Mouse (Mus musculus) adrenal gland, postnatal 0 days (tissue): ENCODE data around the gene Olfr382. TPM values are rescaled to one million over a fixed set of nuclear protein-coding genes. Genes with fewer than 3 reads are reported as not detected.

Experiments used
- polyA plus RNA-seq: library from polyadenylated mRNA; unstranded; fragments of >200 nt; fragmentation: Nextera tagmentation; extraction: Ambion mirVana; gene quantifications from 2 replicates; pipeline ENCODE4 v1.2.1, GENCODE M21; 2015

Gene Olfr382
- polyA plus RNA-seq, result not detected in 2 replicates

DNA sequence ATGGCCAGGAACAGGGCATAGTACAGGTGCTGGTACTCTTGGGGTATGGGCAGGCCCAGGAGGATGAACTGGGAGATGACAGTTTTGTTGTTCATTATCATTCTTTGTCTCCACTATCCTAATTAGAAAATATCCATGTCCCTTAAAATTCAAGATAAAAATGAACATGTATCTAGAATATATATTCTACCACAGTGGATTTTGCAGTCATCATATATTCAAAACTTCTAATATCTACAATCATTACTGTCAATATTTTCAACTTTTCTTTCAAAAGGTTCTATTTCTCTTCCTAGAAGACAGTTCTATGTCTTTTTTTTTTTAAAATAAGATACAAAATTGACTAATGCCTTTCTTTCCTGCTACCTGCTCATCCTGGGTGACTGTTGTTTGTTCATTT, at the start of gene Olfr382:
Olfr382 (minus strand) TSS at position 101 of the 400 bp plus-strand sequence.

DNA sequence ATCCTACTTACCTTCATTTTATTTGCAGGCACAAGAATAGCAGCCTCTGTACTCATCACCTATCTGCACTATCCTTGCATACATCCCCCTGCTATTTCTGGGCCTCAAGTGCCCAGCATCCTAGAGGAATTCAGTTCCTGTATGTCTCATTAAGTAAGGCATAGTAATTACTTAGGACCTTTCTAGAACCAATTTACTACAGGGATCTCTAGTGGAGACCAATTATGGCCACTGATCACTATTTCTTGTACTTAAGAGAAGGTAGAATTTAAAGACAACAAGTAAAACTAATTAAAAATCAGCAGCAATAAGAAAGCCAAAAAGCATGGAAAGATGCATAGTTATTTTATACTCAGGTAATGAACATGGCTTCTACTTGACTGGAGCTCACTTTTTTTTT, 25.5 kb downstream of the Olfr382 start, which contains the start of gene Olfr381:
Olfr381 (minus strand) TSS at position 101 of the 400 bp plus-strand sequence.

Other genes starting within 250 kb of the Olfr382 start
- gene Trpv3, start 249.8 kb downstream of the Olfr382 start, polyA plus RNA-seq, result 0.06 and 0.08 TPM in 2 replicates
- gene Aspa, start 187.6 kb downstream of the Olfr382 start, polyA plus RNA-seq, result 10.5 and 20.1 TPM in 2 replicates
- gene Gm49340, start 187.5 kb downstream of the Olfr382 start, polyA plus RNA-seq, result not detected in 2 replicates
- gene Spata22, start 187.5 kb downstream of the Olfr382 start, polyA plus RNA-seq, result 0.57 TPM in 1 of 2 replicates, not detected in the other
- gene Olfr20, start 166.4 kb downstream of the Olfr382 start, polyA plus RNA-seq, result not detected in 2 replicates
- not detected in 2 replicates for gene Olfr376, start 146.0 kb downstream of the Olfr382 start, polyA plus RNA-seq
- gene Olfr1, start 117.6 kb downstream of the Olfr382 start, polyA plus RNA-seq, result not detected in 2 replicates
- not detected in 2 replicates for gene Olfr378, start 88.7 kb downstream of the Olfr382 start, polyA plus RNA-seq
- gene Olfr380, start 59.7 kb downstream of the Olfr382 start, polyA plus RNA-seq, result not detected in 2 replicates
- not detected in 2 replicates for gene Olfr381, start 25.6 kb downstream of the Olfr382 start, polyA plus RNA-seq
- gene Olfr385, start 75.8 kb upstream of the Olfr382 start, polyA plus RNA-seq, result not detected in 2 replicates
- gene Olfr384, start 81.4 kb upstream of the Olfr382 start, polyA plus RNA-seq, result not detected in 2 replicates
- not detected in 2 replicates for gene Zfp735, start 171.6 kb upstream of the Olfr382 start, polyA plus RNA-seq